Mouse (Mus musculus) kidney, postnatal 14 days (tissue): Measurements from ENCODE around the gene Tril.

Experiments
- DNase-seq: peaks from one replicate; pipeline ENCODE4 v3.0.0; 2022; ENCODE audit warnings: mixed read lengths

Tril gene

DNA sequence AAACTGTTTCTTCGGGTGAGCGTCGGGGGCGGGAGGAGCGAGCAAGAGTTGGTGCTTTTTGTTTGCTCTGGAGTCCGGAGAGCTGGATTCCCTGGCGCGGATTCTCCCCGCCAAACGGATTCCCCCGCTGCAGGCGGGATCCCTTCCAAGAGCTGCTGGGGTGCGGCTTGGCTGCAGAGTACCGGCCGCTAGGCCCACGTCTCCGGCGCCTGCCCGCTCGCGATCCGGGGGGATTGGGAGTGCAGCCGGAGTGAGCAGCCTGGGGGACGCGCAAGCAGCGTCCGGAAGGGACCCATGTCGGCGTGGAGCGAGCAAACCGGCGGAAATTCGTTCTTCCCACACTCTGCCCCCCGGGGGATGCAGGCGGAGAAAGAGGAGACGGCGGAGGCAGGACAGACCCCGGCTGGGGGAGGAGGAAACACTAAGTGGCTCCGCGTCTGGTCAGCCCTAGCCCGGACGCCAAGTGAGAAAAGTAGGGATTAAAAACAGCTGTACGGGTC is at the start of gene Tril:
Gene Tril, minus strand, starts transcription at position 345 of the 500 bp plus-strand sequence.
- DNase-seq, result peak; percentile 89

DNA sequence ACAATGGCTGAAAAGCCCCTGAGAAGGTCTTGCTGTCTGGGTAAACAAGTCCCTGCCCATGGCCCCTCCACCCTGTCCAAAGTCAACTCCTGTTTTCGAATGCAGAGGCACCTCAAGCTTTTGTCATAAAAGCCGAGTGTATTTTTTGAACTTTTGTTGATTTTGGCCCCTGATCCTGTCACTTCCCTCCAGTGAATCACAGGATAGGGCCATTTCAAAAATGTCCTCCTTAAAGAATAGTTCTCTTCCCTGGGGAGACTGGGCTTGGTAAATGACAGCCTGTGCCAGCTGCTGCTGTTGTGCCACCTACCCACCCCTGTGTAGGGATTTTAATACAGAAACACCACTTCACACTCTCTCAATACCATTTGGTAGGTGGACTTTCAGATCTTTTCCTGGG is 42.4 kb upstream of the Tril start:
- DNase-seq, result no peak

DNA sequence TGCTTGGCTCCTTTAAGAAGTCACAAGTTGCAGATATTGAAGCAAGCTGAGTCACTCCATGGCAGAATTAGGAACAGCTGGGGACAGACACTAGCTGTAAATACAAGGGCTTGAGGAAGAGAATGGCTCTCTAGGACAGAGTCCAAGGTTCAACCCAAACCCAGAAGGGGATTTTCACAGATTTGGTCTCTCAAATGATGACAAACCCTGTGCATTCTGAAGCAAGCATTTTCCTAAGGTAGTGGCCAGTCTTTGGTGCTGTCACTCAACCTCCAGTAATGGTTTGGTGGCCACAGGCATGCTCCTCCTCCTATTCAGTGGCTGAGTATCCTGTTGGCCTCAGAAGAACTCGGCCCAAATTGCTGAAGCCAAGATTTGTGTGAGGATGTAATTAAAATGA is 38.5 kb upstream of the Tril start:
- DNase-seq, result peak; percentile 15

DNA sequence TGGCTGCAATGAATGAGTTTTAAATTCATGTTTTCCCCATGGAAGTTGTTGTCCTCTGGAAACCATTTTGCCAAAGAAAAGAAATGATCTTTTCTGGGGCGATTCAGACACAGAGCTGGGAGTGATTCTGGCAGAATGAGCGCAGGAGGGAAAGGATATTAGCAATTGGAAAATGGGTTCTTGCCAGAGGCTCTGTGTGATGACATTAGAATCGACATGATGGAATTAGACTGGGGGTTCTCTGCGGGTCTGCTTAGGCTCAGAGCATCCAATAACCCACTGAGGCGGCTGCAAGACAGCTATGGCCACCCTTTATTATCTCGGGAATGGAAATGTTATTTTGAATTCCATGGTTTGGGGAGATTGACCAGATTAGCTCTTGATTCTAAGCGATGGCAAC is 37.2 kb upstream of the Tril start:
- no peak for DNase-seq

DNA sequence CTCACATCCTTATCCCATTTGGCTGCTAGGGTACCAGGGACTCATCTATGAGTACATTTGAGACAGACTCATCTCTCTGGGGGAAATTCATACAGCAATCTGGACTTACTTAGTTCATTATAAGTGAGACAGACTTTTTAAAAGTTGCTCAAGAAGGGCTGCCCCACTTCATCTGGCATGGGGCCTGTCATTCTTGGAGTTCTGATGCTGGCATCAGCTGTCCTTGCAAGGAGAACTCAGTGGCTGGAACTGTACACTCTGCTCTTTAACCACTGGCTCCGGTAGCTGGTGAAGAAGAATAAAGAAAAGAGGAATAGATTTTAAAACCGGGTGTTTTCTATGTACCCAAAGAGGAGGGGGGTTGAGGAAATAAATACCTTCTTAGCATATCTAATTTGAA is 36.1 kb upstream of the Tril start:
- no peak for DNase-seq

DNA sequence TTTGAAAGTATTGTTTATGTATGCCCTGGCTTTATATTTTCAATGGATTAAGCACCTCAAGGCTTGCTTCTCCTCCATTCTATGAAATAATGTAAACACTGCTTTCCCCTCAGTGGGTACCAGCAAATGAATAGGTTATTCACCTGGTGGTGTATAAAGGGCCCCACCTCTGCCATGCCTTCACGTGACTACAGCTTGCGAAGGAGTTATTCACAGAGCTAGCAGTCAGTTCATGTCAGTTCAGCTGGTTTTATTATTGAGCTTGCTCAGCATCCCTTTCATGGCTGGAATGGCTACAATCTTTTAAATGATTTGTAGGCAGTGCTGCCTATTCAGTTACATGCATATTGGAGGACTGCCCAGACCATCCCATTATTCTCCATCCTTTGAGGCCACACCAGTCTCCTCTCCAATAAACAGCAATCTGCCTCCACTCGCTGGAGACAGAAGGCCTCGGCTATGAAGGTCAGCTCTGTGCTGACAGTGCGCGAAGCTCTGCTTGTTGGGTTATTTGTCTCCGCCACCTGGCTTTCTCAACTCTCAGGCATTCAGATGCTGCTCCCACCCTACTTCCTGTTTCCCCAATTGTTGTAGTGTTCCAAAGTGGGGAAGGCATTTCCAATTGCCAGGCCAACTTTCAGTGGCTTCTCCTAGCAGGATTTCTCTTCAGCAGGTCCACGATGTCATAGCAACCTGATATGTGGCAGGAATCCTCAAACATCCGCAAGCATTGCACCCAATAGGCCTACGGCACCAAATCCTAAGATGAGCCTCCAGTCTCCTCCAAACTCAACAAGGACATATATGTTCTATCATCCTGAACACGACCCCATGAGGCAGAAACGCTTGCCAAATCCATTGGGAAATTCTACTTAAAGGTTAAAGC is 34.6 kb upstream of the Tril start:
- DNase-seq, result peak; percentile 62

DNA sequence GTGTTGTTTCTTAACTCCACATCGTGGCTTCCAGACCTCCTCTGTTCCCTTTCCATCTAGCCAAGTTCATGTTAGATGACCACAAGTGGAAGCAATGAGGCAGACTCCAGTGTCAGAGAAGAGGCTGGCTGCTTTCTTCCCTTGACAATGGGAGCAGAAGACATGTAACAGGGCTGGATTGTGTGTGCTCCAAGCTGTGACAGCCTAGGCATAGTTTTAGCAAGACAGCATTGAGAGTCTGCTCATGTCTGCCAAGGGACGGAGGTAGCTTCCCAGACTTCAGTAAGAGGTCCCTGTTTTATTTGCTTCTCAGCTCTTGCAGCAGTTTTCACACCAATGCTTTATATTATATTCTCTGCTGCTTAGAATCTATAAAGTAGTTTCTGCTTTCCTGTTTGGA is 33.6 kb upstream of the Tril start:
- DNase-seq, result no peak

DNA sequence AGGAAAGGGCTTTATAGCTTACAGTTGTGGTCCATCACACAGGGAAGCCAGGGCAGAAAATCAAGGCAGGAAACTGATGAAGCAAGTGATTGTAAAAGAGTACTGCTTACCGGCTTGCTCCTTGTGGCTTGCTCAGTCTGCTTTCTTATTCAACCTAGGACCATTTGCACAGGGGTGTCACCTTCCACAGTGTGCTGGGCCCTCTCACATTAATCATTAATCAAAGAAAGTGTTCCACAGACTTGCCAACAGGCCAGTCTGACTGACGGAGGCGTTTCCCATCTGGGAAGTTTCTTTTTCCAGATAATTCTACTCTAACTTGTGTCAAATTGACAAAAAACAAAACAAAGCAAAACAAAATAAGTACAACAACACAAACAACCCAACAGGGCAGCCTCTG is 32.9 kb upstream of the Tril start:
- DNase-seq, result peak; percentile 29

DNA sequence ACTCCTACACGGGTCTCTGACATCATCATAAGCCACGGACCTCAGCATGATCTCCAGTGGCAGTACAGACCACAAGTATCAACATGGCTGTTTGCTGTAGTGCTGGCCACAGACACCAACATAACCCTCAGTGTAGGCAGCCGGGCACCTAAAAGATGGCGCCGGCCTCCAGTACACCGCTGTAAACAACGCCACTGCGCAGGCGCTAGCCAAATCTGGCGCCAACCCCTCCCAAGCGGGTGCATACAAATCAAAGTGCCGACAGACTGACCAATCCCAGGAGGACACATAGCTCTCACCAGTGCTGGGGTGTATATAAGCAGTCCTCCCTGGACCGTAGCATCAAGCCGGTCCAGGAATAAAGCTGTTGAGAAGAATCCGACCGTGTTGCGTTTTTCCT is 24.0 kb upstream of the Tril start:
- no peak for DNase-seq

DNA sequence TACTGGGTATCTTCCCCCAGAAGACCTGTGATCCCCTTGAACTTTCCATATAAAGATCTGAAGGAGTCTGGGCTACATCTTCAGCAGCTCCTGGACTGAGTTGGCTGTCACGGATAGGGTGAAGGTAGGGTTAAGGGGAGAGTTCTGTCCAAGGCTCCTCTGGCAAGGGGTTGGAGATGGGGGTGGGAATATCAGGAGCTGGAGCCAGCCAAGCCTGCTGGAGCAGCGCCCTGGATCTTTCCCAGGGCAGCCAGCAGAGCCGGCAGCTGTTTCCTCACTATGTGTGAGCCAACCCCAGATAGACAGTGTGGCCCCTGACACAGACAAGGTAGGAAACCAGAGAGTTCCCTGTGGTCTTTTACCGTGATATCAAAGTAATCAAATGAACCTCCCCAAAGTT is 4.6 kb upstream of the Tril start:
- peak; percentile 65 for DNase-seq

GRCm38 (mm10) chr6:53821041-53821501 is 441 bp upstream of the Tril start:
- DNase-seq, result no peak

DNA sequence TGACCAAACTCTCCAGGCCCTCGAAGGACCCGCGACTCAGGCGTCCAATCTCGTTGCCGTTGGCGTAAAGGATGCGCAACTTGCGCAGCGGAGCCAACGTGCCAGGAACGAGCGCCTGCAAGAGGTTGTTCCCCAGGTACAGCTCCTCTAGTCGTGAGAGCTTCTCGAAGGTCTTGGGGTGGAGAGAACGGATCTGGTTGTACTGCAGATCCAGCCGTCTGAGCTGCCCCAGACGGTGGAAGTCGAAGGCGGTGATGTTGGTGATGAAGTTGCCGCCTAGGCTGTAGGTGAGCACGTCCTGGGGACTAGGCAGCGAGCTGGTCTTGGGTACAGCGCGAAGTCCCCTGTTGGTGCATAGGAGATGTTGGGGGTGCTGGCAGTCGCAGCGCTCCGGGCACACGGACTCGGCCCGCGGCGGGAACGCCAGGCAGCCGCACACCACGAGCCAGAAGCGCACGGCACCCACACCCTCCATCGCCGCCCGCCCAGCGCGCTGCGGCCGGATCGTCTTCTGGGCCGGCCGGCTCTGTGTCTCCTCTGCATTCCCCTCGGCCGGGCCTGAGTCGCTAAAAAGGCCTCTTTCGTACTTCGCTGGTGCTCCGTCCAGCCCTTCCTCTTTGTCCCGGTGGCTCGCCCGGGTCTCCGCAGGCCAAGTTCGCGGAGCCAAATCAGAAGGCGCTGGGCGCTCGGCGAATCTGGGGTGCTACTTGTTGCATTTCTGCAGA is 707 bp downstream of the Tril start:
- DNase-seq, result peak; percentile 49

GRCm38 (mm10) chr6:53818732-53819661 is 1.6 kb downstream of the Tril start:
- DNase-seq, result peak; percentile 73

DNA sequence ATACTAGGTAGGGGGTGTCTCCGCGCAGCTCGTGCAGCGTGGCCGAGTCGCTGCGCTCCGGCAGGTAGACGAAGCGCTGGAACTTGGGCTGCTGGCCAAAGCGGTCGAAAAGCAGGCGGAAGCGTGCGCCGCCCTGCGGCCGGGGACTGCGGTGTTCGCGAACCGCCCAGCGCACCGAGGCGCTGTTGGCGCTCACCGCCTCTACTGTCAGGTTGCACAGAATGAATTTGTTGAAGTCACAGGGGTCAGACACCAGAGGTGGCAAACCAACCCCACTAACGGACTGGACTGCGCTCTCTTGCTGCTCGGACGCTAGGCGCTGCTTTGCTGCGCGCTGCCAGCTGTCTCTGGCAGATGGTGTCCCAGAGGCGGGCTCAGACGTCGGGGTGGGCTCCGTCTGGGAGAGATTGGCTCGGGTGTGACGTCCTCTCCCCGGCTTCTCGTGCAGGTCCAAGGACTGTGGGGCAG is 2.3 kb downstream of the Tril start:
- DNase-seq, result peak; percentile 88

DNA sequence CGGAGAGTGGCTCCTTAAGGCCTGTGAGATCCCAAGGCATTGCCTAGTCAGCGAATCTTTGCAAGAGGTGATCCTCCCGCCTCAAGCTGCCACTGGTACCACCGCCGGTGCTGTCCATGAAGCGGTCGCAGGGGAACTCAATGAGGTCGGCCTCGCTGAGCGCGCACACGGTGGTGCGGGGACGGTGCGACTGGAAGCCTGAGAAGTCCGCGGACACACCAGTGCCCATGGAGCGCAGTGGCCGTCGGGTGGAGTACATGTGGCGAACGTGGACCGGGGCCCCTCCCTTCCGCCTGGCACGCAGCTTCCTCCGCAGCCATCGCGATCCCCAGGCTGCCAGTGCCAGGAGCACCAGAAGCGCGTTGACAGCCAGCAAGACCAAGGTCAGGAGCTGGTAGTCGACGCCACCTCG is 2.9 kb downstream of the Tril start:
- DNase-seq, result peak; percentile 39

- DNase-seq, result no peak
Observed at GRCm38 (mm10) chr6:53816661-53817060, 4.0 kb downstream of the Tril start.

- peak; percentile 46 for DNase-seq
Observed at GRCm38 (mm10) chr6:53815691-53816090, 4.9 kb downstream of the Tril start.

DNA sequence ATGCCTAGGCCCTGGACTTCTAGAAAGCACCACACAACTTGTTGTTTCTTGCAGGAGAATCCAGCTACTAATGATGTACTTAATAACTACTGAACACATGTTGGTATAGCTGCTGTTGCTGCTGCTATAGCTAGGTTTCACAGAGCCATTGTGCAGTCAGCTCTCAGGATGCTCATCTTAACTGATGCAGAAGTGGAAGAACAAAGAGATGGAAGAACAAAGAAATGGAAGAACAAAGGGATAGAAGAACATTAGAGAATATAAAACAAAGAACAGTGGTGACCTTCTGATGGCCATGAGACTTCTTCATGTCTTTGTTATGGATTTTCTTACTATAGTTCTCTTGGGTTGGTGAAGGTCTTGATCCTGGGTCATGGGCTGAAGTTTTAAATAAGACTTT is 6.4 kb downstream of the Tril start:
- DNase-seq, result no peak

GRCm38 (mm10) chr6:53812242-53812641 is 8.4 kb downstream of the Tril start:
- DNase-seq, result no peak

DNA sequence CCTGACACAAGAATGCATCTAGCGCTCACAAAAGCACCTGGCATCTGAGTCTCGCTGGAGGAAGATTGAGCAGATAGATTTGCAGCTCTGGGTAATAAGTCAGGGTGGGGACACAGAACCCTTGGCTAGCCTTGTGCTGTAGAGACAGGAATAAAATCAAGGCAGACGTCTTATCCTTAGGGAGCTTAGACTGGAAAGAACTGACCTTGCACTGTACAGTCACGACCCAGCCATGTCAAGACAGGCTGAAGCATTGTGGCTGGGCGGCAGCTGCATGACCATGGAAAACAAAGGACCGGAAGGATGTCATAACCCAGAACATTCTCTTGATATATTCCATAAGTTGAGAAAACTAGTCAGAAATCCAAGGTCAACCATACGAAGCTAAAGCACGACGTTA is 11.8 kb downstream of the Tril start:
- peak; percentile 61 for DNase-seq

- no peak for DNase-seq
Observed at GRCm38 (mm10) chr6:53807185-53807584, 13.4 kb downstream of the Tril start.

- DNase-seq, result peak; percentile 70
Observed at GRCm38 (mm10) chr6:53806591-53807023, 14.0 kb downstream of the Tril start.

DNA sequence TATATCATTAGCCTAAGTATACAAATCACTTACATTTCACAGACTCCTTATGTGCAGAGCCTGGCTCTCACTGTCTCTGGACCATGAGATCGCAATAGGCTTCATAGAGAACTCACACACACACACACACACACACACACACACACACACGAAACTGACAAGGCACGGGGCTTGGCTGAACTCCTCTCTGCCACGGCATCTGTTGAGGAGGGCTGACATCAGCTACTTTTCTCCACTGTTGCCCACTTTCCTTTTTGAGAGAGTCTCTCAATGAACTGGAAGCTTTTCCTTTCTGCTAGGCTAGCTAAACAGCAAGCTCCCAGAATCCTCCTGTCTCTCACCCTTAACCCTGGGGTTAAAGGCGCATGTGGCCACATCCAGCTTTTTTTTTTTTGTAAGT is 14.6 kb downstream of the Tril start:
- no peak for DNase-seq
